In genomic region chr5:64459807-64460206, GRCm38 (mm10) we compare ENCODE assay signal across 27 mouse cellular contexts.
"Had no signal": no experiment of that assay in that cellular context is flagged by ENCODE, and none has a peak within 500 bp of the region (broad histone marks: within the 10 kb centered on the region; RNA-seq: fewer than 3 reads in every experiment).

No protein-coding gene starts in this region.

- ATAC-seq: forebrain, embryonic 13.5 days; forebrain, embryonic 14.5 days; forebrain, embryonic 15.5 days; forebrain, embryonic 16.5 days; forebrain, postnatal 0 days had no signal

- H3K9ac ChIP-seq: embryonic facial prominence, embryonic 12.5 days; embryonic facial prominence, embryonic 13.5 days; embryonic facial prominence, embryonic 15.5 days; forebrain, embryonic 12.5 days; forebrain, embryonic 13.5 days; forebrain, embryonic 15.5 days; forebrain, postnatal 0 days had no signal

- H3K4me3 ChIP-seq: embryonic facial prominence, embryonic 10.5 days; embryonic facial prominence, embryonic 12.5 days; embryonic facial prominence, embryonic 13.5 days; embryonic facial prominence, embryonic 15.5 days; erythroblast, embryonic 14.5 days; forebrain, embryonic 10.5 days; forebrain, embryonic 12.5 days; forebrain, embryonic 13.5 days; forebrain, embryonic 15.5 days; gastrocnemius, adult 2 months; heart, adult 2 months had no signal

- H3K36me3 ChIP-seq: embryonic facial prominence, embryonic 10.5 days; embryonic facial prominence, embryonic 12.5 days; embryonic facial prominence, embryonic 13.5 days; embryonic facial prominence, embryonic 15.5 days; forebrain, embryonic 10.5 days; forebrain, embryonic 12.5 days; forebrain, embryonic 15.5 days had no signal

- H3K4me1 ChIP-seq: embryonic facial prominence, embryonic 12.5 days; embryonic facial prominence, embryonic 13.5 days; embryonic facial prominence, embryonic 15.5 days; forebrain, embryonic 13.5 days; forebrain, embryonic 15.5 days had no signal

- DNase-seq: cerebellum, adult 9-10 months; cerebellum, adult 9-11 months; cerebellum, postnatal 10 days; cerebellum, postnatal 14 days; cerebellum, postnatal 25 days; cerebellum, postnatal 36 days; embryo, embryonic 11 days; forebrain, postnatal 0 days; gastrocnemius, adult 2 months; gastrocnemius, postnatal 10 days; gastrocnemius, postnatal 14 days; gastrocnemius, postnatal 25 days; gastrocnemius, postnatal 36 days; heart, adult 11 months; heart, adult 18-20 months; heart, adult 2 months had no signal

- H3K9me3 ChIP-seq: embryonic facial prominence, embryonic 10.5 days; embryonic facial prominence, embryonic 12.5 days; embryonic facial prominence, embryonic 13.5 days; embryonic facial prominence, embryonic 15.5 days; forebrain, embryonic 10.5 days; forebrain, embryonic 12.5 days; forebrain, embryonic 13.5 days; forebrain, embryonic 15.5 days had no signal

- H3K27me3 ChIP-seq: embryonic facial prominence, embryonic 12.5 days; embryonic facial prominence, embryonic 13.5 days; embryonic facial prominence, embryonic 15.5 days; forebrain, embryonic 12.5 days; forebrain, embryonic 13.5 days; forebrain, embryonic 15.5 days had no signal

- H3K4me2 ChIP-seq: embryonic facial prominence, embryonic 12.5 days; embryonic facial prominence, embryonic 13.5 days; embryonic facial prominence, embryonic 15.5 days; forebrain, embryonic 12.5 days; forebrain, embryonic 13.5 days; forebrain, embryonic 15.5 days had no signal

- H3K27ac ChIP-seq: embryonic facial prominence, embryonic 10.5 days; embryonic facial prominence, embryonic 12.5 days; embryonic facial prominence, embryonic 13.5 days; embryonic facial prominence, embryonic 15.5 days; forebrain, embryonic 10.5 days; forebrain, embryonic 12.5 days; forebrain, embryonic 13.5 days; forebrain, embryonic 15.5 days; gastrocnemius, adult 2 months; heart, adult 2 months had no signal
